Mouse (Mus musculus): ENCODE measurements around the gene Mb. TPM values are rescaled to one million over a fixed set of nuclear protein-coding genes. Genes with fewer than 3 reads are reported as not detected.

The Mb gene
- total RNA-seq, 2 experiments from 2014 or later: 4.7 to 7.8 TPM

DNA sequence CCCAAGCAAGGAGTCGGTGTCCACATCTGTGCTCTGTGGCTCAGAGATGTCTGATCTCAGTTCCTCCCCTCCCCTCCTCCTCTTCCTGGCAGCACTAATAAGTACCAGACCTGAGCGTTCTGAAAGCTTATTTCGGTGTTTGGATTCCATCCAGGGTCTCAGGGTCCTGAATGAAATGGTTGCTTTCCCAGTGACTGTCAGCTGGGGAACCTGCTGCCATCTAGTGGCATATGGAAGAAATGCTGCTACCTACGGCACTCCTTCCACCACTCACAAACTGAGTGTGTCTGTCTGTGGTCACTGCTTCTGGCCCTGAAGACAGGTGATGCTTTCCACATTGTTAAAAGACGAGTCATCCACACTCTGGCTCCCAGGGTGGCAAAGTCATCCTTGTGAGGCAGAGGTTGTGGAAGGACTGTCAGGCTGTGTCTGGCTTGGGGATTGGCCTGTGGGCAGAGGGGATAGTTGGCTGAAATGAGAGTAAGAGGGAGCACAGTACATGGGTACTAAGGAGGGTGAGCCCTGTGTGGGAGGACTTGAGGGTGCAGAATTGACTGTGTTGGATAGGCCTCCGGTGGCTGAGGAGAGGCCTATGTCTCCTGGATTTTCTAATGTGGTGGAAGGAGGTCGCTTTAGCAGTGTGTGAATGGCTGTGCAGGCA lies 21.0 kb downstream of the Mb start:
- peak in 1 of 2 experiments; percentile 54 for DNase-seq (ENCODE audit: low spot score in 2 of 2)

DNA sequence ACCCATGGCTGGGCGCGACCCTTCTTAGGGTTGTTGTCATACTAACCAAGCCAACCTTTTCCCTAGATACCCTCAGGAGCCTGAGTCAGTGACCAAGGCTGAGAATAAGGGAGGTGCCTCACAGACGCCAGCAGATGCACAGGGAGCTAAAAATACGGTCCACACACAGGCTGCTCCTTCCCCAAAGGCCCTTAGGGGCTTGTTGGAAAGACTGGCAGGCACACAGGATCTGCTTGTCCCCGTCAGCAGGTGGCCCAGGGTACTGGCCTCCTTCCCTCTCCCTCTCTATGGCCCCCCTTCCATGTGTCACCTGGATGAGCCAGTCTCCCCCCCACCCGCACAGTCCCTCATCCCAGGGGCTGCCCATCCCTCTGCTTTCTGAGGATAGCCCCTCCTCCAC lies 22.8 kb downstream of the Mb start:
- no peak for DNase-seq (ENCODE audit: low spot score in 2 of 2)

DNA sequence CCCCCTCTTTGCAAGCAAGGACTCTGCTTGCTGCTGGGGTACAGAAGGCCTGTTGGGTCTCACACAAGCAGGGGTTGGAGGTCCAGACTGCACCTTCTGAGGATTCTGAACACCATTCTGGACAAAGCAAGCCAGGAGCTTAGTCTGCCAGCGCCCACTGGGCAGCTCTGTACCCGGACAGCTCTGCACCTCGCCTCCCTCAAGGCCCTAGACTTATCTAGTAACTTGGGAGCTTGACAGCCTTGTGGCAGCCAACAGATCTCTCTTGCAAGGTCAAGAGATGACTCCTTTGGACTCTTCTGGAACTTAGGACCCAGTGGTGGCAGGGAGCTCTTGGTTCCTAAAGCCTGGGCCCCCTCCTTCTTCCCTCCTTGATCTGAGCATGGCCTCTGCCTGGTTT lies 23.4 kb downstream of the Mb start:
- no peak for DNase-seq (ENCODE audit: low spot score in 2 of 2)

DNA sequence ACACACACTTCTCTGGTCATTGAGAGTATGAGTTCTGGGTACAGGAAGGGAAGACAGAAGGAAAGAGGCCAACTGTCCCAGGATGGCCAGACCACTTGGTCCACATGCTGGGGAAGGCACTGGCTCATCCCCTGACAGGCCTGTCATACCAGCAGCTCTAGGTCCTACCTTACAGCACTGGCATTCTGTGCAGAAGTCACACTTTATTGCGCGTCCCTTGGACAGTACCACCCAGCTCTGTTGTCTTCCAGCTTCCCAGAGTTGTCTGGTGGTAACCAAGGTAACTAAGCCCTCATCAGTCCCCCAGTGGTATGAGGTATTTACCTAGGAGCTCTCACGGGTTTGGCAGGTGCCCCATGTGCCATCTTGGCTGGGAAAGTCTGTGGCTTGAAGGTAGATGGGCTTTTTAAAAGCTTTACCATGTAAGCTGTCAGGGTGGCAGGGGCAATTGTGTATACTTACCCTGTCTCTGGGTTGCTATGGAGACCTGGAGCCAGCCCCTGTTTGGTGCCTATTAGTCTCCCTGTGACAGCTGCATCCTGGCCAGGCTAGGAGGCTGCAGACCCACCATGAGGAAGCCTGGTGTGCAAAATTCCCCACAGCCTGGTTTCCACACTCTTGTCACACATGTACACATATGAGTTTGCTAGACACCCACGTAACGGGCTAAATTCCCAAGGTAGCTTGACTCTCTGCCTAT lies 24.4 kb downstream of the Mb start:
- no peak for DNase-seq (ENCODE audit: low spot score in 2 of 2)

DNA sequence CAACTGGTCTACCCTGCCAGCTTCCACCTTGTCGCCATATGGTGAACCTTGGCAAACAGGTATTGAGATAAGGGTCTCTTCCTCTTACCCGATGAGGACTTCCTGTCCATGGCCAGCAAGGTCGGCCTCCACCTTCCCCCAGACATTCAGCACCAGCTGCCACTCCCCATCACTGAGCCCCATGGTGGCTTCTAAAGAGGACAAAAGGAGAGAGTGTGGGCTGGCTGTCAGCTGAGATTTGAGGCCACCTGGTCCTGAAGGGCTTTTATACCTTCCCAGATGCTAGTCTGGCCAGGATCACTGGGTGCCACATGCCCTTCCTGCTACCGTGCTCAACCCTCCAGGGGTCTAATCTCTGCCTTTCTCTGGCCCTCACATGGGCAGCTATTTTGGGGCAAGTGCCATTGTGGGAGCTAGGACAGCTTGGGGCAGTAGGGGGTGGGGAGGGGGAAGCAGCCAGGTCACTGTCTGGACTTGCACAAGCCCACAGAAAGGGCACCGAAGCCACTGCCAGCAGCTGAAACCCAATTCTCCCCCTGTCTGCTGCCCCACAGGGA lies 28.0 kb downstream of the Mb start:
- no peak for DNase-seq (ENCODE audit: low spot score in 2 of 2)

DNA sequence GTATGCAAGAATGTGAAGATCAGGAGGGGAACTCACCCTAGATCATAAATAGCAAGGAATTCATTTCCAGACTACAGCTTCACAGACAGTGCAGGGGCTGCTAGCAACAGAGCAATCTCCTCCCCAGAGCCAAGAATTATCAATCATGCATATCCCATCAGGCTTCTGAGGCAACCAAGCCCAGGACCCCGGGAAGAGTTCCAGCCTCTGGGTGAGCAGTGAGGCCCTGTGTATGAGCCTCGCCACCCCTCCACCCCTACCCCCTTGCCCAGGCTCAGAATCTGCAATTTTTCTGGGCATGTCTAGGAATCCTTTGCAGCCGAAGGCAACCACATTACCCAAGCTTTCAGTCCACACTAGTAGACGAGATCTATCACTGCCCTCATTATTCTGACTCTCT lies 28.6 kb downstream of the Mb start:
- no peak for DNase-seq (ENCODE audit: low spot score in 2 of 2)

DNA sequence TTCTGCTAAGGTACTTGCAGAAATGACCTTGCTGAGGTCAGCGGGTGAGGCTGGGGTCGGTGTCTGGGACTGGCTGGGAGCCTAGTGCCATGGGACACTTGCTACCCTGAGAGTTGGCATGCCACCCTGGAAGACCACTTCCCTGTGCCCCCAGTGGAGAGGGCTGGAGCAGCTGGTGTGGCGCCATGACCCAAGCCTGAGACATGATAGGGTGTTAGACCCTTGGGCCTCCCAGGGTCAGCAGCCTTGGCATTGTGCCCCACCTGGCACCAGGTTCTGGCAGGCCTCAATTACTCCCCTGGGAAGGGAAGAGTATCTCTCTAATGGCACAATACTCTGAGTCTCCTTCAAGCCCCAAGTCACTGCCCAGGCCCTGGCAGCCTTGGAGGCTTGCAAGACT lies 29.4 kb downstream of the Mb start:
- DNase-seq (ENCODE audit: low spot score in 2 of 2): no peak

DNA sequence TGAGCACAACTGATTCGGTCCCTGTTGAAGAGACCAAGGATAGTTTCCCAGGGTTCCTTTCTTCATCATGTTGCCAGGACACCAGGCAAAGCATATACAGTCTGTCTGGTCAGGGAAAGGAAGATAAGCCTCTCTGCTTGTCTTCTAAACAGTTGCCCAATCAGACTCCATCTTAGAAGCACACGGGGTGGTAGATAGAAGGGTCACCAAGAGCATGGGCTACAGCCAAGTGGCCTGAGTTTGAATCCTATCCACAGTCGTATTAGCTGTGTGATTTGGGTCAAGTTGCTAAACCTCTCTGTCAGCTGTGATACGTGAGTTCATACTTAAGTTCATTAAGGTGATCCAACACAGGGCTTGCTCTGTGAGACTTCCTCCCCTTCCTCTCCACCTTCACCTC lies 30.3 kb downstream of the Mb start:
- no peak for DNase-seq (ENCODE audit: low spot score in 2 of 2)

DNA sequence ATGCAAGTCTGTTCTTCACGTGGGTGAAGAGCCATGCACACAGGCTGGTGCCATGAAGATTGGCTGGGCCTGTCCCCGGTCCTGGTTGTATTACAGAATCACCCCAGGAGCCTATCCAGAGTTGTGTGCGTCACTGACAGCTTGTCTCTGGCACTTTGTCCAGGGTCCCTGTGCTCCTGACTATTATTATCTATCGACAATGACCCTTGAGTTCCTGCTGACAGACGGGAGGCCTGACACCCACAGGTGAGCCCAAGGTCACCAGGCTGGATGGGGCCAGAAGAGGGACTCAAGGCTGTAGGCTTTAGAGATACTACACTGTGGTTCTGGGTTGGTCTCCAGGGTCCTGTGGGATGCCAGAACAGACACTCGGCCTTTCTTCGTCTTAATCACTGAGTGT lies 30.9 kb downstream of the Mb start:
- DNase-seq (ENCODE audit: low spot score in 2 of 2): no peak

DNA sequence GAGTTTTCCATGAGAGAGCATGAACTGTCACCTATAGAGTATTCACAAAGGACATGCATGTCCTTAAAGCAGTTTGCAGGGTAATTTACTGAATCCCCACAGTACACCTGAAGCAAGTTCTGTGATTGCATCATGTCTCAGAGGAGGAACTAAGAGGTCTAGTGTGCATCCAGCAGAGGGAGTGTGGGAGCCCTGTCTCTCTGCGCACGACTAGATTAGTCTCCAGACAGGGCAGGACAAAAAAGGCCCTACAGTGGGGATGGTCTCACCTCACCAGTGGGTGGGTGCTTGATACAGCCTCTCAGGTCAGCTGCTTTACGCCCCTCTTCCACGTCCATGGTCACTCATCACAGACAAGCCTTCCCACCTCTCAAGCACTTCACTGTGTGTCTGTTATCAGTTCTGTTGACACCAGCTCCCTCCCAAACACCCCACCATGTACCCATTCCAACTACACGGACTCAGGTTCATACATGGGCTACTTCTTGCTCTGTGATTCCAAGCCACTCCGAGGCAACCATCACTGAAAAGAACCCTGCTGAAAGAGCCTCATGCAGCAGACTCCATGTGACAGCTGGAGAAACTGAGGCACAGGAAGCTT lies 31.6 kb downstream of the Mb start:
- DNase-seq (ENCODE audit: low spot score in 2 of 2): no peak

DNA sequence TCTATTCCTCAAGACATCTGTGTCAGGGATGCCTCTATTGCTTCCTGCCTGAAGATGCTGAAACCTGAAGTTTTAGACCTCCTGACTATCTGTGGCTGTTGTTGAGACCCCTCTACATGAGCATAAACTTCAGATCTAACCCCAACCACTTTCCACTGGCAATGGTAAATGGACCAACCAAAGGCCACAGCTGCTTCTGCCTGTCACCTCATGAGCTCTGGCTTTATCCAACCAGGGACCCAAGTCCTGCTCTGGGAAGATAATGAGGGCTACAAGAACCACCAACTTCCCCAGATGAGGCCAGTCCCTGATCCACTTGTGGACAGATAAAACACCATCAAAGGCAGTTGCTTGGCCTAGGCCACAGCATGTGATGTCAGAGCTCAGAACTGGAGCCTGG lies 32.6 kb downstream of the Mb start:
- DNase-seq (ENCODE audit: low spot score in 2 of 2): no peak

DNA sequence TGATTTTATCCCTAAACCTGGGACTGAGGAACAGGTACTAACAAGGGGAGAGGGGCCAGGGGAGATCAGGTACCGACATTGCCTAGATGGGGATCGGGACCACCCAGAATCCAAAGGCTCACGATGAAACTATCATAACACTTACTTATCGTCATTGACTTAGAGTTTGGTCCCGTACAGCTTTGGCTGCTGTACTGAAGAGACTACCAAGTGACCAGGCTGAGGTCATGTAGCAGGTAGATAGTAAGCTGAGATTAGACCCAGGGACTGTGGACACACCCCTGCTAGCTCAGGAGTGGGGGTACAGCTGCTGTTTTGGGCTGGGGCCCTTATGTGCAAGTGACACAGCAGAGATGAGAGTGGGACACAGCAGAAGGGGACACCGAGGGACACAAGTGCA lies 34.0 kb downstream of the Mb start:
- no peak for DNase-seq (ENCODE audit: low spot score in 2 of 2)

DNA sequence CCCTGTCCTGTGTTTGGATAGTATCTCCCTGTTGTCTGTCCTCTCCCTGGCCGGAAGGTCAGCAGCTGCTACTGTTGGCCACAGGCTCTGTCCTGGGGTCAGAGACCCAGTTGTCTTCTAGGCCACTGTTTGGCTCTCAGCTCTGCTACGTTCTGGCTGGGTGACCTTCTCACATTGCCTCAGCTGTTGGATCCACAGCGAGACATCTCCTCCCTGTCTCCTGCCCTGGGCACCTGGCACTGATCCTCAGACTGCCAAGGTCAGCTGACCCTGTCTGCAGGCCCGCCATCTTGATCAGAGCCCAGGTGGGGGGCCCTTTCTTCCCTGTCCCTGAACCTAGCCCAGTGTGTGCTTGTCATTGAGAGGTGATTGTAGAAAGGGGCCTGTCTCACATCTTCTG lies 35.5 kb downstream of the Mb start:
- DNase-seq (ENCODE audit: low spot score in 2 of 2): no peak

DNA sequence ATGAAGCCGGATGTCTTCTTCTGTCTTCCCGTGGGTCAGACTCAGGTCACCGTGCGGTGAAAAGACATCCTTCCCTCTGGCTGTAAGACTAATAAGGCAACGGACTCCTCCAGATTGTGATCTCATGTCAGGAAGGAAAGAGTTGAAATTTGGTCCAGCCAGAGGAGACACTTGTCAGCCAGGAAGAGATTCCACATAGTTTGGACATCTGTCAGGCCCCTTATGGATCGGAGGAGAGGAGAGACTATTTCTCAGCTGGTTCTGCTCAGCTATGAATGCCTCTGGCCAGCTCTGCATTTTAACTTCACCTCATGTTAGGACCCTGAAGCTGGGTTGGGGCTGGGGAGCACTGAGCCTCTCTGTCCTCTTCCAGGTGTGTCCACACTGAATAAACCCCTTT lies 36.0 kb downstream of the Mb start:
- DNase-seq (ENCODE audit: low spot score in 2 of 2): no peak

DNA sequence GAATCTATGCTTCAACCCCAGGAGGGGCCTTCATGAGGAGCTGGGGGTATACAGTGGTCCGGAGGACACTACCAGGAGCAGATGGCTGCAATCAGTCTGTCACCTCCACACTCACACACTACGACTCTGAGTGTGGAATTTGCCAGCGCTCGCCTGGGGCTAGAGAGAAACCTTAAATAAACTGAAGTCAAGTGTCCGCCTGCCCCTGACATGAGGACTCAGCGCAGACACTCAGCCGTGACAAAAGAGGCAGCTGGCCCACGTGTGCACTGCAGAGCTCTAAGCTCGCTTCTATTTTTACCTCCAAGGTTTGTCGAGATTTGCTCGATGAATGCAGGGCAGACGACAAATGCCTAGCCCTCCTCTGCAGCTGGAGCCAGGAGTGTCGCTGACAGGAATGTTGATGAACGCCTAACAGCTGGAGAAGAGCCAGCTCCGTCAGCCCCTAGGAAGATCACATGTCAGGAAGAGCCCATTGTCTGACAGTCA lies 36.7 kb downstream of the Mb start:
- DNase-seq (ENCODE audit: low spot score in 2 of 2): no peak

DNA sequence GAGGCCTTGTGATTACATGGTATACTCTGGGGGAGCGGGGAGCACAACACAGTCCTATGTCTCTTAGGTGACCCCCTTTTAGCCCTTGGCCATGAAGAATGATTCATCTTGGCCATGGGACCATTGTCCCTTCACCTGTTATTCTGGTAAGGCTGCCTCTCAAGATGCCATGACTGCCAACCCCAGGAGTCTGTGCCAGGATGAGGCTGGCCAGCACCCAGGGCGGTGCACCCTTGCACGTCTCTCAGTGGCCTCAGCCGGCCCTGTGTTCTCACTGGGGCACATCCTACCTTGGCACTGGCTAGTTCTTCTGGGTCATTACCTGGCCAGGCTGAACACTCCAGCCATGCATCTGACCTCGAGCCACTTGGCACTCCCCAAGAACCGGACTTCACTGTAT lies 41.6 kb downstream of the Mb start:
- DNase-seq (ENCODE audit: low spot score in 2 of 2): no peak

DNA sequence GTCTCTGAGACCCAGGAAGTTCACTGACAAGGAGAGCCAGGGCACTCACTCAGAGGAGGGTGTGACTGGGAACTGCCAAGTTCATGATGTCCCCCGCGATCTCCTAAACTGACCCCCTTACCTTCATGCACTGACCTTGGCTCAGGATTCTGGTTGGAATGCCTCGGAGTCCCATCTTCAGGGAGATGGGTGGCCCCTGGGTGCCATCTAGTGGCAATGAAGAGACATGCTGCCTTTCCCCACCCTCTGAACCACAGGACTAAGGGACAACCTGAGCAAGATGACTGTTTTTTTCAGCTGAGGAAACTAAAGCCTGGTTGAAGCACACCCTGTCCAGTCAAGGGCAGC lies 46.6 kb downstream of the Mb start:
- peak; percentile 44 to 49 for DNase-seq (ENCODE audit: low spot score in 2 of 2)

DNA sequence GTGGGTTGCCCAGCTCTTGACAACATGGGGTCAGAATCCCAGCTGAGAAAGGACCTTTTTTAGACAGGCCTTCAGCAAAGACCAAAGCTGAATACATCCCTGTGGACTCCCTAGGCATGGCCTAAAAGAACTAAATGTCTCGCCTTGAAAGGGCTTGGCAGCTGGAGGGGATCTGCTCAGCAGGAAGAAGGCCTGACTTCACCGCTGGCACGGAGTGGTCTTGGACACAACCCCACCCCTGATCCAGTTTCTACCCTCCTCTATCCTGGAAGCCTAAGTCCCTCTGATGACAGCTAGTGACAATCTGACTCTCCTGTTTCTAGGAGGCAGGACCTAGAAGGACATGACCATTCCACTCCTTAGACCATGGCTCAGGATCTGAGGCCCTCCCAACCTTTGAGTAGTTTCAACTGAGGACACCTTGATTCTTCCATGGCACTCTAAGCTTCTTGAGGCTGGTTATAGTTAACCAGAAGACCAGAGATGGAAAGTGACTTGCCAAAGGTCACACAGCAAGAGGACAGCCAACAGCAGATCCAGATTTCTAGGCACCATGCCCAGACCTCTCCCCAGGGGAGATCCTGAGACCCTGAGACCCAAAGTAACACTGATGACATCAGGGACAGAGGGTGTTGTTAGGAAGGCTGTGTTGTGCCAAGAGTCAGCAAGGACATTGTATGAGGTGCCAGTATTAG lies 47.1 kb downstream of the Mb start:
- DNase-seq (ENCODE audit: low spot score in 2 of 2): no peak

DNA sequence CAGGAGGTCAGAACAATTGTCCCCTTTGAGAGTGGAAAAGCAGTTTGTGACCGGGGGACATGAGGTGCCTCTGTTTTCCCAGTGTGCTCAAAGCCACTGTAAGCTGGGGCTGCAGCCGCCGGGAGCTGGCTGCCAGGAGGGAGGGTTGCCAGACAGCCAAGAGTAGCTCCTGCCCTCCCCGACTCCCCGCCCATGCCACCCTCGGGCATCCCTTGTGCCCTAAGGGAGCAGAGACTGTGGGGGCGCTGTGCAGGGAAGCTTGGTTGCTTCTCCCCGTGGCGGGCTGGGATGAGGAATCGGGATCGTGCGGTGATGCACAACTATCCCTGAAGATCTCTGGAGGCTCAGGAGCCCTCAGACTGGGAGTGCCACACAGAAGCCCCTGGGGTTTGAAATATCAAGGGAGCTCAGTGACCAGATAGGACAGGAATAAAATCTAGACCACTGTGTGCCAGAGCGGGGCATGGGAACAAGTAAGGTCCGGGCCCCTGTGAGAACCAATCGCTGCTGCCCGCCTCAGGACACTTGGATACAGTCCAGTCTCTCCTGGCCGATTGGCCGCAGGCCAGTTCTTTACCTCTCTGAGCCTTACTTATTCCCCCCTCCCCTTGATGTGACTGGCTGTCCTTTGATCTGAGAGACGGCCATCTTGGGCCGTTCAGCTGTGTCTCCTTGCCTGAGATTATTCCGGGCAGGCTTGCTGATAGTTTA lies 51.4 kb downstream of the Mb start:
- DNase-seq (ENCODE audit: low spot score in 2 of 2): no peak

DNA sequence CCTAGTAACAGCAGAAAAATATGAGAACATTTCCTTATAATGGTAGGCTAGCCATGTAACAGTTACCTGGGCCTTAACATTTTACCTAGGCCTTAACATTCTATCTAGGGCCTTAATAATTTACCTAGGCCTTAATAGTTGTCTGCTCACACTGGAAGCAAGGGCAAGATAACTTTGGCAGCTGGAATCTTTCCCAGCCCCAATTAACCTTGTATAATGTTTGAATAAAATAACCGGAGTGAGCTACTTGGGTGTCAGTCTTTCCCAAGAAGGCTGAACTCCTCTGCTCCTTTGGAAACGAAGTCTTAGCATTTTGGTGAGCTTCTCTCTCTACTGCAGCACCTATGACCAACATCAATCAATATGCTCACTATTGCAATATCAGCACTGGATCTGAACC lies 52.4 kb downstream of the Mb start:
- no peak for DNase-seq (ENCODE audit: low spot score in 2 of 2)

DNA sequence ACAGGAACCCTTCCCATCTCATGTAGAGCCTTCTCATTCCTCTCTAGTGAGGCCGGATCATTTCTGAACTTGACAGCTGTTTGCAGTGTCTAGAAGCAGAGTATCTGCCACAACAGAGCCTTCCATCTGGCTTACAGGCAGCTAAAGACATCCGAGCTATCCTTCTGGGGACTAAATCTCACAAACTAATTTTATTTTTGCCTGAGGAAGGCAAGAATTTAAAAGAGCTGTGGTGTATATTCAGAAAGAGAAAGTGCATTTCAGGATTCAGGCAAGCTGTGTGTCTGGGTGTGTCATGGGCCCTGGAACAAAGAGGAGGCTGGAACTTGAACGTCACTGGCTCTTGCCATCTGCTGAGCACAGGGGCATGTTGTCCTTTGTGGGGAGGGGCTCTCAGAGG lies 56.1 kb downstream of the Mb start:
- no peak for DNase-seq (ENCODE audit: low spot score in 2 of 2)

All from adrenal gland, adult 18-20 months (tissue).